Mouse (Mus musculus) left cerebral cortex, adult 9 months (tissue): Measurements from ENCODE around the gene Stat3.

ENCODE experiments used
- DNase-seq, 2 experiments: peaks; one replicate each; pipeline ENCODE4 v3.0.0; 2022; ENCODE audit warnings: low spot score in 2 of 2

The Stat3 gene

GRCm38 (mm10) chr11:100891256-100892123 lies 47.9 kb downstream of the Stat3 start:
- DNase-seq = no peak

- no peak for DNase-seq
Observed at GRCm38 (mm10) chr11:100890481-100890880, 48.9 kb downstream of the Stat3 start.

- DNase-seq = no peak
Observed at GRCm38 (mm10) chr11:100888348-100888820, 51.0 kb downstream of the Stat3 start.

- DNase-seq = no peak
Observed at GRCm38 (mm10) chr11:100887764-100888163, 51.6 kb downstream of the Stat3 start.

GRCm38 (mm10) chr11:100887236-100887635 lies 52.1 kb downstream of the Stat3 start:
- no peak for DNase-seq

- DNase-seq = no peak
Observed at GRCm38 (mm10) chr11:100886188-100886740, 53.1 kb downstream of the Stat3 start.

- DNase-seq = no peak
Observed at GRCm38 (mm10) chr11:100885472-100885871, 53.9 kb downstream of the Stat3 start.

- DNase-seq = no peak
Observed at GRCm38 (mm10) chr11:100883640-100884039, 55.7 kb downstream of the Stat3 start.

- DNase-seq = no peak
Observed at GRCm38 (mm10) chr11:100879321-100880078, 59.8 kb downstream of the Stat3 start.

GRCm38 (mm10) chr11:100875761-100876160 lies 63.6 kb downstream of the Stat3 start:
- no peak for DNase-seq

GRCm38 (mm10) chr11:100870968-100871350 lies 68.4 kb downstream of the Stat3 start:
- no peak for DNase-seq

GRCm38 (mm10) chr11:100870256-100870967 lies 68.9 kb downstream of the Stat3 start:
- peak in 1 of 2 experiments; percentile 23 for DNase-seq

- no peak for DNase-seq
Observed at GRCm38 (mm10) chr11:100865618-100866017, 73.7 kb downstream of the Stat3 start.

GRCm38 (mm10) chr11:100863141-100863540 lies 76.2 kb downstream of the Stat3 start:
- DNase-seq = no peak

- DNase-seq = no peak
Observed at GRCm38 (mm10) chr11:100861836-100862235, 77.5 kb downstream of the Stat3 start.

- no peak for DNase-seq
Observed at GRCm38 (mm10) chr11:100861335-100861734, 78.0 kb downstream of the Stat3 start.

- DNase-seq = peak in 1 of 2 experiments; percentile 28
Observed at GRCm38 (mm10) chr11:100860198-100861048, 78.9 kb downstream of the Stat3 start.

GRCm38 (mm10) chr11:100859579-100860075 lies 79.7 kb downstream of the Stat3 start:
- DNase-seq = no peak

GRCm38 (mm10) chr11:100858935-100859578 lies 80.3 kb downstream of the Stat3 start, which contains the start of gene Stat5a:
TSS of gene Stat5a (plus strand) at chr11:100859351.
- DNase-seq = peak in 1 of 2 experiments; percentile 46

GRCm38 (mm10) chr11:100857960-100858359 lies 81.4 kb downstream of the Stat3 start:
- no peak for DNase-seq
